Mouse (Mus musculus): ENCODE data around the gene Igdcc4.
"Not testable (repeated sequence)": the region's sequence is repeated elsewhere in the genome, so short reads cannot be mapped to it uniquely, and the experiment has no call there.

Igdcc4 gene

DNA sequence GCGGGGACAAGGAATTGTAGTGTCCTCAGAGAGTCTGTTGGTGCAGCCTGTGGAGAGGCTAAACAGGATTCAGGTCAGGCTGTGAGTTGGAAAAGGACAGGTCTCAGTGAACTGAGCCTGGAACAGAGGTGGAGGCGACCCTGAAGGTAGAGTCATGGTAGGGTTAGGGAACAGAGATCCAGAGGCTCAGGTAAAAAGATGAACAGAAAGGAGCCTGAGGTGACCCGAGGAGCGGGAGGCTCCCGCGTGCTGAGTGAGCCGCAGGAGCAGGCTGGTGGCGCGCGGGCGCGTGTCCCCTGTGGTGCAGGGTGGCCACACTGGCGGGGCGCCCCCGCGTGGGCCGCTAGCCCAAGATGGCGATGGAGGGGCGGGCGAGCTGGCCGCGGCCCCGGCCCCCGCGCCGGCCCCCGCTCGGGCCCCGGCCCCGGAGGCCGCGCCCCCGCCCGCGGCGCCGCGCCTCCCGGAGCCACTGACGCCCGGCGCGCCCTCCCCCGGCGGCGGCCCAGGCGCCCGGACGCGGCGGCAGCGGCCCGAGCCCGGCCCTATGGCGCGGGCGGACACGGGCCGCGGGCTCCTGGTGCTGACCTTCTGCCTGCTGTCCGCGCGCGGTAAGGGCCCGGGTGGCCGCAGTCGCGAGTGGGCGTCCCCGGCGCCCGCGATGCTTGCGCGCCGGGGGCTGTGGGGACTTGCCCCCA lies at the start of gene Igdcc4:
Gene Igdcc4, plus strand, starts transcription at position 496 of the 695 bp plus-strand sequence.
- peak; percentile 22 for DNase-seq

DNA sequence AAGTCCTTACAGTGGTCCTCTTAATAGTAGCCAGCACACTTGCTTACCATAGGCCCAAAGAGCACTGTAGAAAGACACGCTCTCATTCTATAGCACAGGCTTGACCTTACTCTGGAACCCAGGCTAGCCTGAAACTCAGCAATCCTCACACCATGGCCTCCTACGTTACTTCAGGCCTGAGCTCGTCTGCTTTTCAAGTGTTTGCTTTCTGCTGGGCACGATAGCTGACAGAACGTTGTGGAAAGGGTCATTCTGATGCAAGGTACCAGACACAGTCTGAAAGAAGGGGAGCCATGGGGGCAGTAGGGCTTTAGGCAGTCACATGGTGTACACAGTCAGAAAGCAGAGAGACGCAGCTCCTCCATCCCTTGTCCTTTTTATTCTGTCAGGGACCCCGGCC lies 37.0 kb upstream of the Igdcc4 start:
- no peak for DNase-seq

DNA sequence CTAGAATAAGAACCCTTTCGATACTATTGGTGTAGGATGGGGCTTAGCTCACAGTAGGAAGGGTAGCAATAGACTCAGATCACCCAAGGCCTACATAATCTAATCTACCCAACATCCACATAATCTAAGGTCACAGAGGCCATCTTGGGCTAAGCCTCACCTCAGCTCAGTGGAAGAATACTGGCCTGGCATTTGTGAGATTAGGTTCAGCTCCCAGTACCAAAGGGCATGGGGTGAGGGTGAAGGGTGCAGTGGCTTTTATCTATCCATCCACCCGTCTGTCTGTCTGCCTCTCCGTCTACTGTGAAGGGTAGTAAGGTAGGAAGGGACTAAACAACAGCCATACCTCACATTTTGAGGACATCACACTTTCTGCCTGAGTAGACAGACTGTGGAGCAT lies 30.7 kb upstream of the Igdcc4 start:
- no peak for DNase-seq

DNA sequence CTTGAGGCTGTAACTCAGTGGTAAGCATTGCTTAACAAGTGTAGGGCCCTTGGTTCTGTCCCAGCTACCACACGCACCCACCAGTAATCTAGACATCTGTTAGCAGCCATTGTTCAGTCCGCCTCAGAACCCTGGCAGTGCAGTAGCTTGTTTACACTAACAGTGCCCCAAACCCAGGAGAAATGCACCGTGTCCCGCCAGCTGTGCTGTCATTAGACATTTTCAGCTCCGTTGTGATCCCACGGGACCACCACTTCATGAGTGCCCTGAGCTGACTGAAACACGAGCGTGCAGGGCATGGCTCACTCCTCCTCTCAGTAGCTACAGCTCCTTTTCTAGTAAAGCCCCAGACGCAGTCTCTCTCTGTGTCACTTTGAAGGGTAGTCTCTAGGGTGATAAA lies 27.7 kb upstream of the Igdcc4 start:
- no peak for DNase-seq

DNA sequence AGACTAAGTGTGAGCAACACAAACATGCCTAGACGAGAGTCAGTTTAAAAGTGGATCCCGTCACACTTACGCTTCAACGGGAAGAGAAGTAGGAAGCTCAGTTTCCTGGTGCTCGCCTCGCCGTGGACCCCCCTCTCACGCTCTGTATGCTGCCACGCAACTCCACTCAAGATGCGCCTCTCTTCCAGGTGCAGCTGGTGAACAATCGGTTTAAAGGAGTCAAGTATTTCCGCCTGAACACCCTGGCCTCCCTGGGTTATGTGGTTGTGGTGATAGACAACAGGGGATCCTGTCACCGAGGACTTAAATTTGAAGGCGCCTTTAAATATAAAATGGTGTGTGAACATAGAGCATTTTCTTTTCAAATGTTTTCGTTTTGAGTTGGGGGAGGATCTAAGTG lies 27.0 kb upstream of the Igdcc4 start:
- DNase-seq, result no peak

DNA sequence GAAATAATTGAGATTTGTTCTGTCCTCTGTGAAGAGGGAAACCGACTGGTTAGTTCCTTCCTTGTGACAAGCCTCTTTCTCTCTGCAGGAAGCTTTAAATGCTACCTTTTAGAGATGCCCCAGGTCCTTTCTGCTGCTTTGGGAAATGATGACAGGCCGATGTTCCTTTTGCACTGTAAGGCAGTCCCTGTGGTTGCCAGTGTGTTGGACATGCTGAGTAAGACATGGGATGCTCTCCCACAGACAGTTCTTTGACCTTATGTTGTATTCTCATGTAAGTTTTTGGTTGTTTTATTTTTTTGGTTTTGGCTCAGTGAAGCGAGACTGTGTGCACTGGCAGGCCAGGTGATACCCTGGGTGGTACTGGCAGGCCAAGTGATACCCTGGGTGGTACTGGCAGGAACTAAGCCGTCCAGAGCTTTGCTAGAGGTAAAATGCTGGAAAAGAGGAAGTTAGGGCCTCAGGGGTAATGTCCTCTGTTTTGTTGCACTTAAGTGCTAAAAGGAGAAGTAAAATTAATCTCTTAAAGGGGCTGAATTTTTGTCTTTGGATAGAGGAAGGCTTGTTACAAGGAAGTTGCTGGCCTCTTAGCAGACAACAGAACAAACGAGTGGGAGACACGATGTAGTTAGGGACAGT lies 26.3 kb upstream of the Igdcc4 start:
- DNase-seq, result no peak

DNA sequence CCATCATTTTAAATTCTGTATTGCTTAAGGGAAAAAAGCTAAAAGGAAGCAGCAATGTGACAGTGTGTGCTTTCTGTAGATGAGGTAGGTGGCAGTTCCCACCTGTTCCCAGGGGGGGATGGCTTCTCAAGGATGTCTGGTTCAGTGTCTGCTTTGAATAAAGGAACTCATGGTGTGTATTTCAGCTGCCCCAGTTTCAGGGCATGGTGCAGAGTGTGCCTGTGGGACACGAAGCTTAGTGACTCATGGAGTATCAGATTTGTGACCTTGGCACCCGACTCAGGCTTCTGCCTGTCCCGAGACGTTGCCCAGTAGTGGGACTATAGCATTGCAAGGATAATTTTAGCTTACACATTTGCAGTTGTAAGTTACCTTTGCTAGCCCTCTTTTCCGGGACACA lies 23.8 kb upstream of the Igdcc4 start:
- DNase-seq, result no peak

DNA sequence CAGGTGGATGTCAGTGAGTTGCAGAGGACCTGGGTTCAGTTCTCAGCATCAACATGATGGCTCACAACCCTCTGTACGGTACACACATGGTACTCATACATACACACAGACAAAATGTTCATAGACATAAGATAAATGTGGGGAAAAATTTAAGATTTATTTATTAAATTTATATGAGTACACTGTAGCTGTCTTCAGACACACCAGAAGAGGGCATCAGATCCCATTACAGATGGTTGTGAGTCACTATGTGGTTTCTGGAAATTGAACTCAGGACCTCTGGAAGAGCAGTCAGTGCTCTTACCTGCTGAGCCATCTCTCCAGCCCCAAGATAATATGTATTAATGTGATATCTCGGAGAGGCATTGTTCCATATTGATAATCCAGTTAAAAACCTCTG lies 21.1 kb upstream of the Igdcc4 start:
- not testable (repeated sequence) for DNase-seq

DNA sequence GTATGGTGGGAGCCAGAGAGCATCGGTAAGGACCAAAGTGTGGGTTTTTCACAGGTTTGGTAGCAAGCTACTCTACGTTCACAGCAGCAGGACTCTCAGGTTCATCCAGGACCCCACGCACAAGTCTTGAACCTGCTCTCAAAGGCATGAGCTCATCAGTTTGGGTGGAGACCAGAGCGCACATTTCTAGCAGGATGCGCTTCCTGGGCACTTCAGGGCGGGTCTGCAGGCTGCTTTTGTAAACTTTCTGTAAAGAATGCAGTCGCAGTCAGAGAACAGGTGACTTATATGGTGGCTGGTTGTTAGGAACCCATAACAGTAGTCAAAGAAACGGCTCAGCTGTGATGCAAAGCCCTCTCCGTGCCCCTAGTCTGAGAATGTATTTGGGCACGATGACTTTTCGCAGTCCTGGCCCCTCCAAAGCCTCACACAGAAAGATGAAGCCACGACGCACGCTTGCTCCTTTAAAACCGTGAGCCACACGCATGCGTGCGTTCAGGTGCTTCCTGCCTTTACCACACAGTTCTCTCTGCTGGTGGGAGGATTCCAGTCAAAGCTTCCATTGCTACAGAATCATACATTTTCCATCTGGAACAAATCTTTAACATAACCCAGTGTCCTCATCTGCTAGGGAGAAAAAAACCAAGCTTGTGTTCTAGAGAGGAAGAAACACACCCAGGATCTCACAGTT lies 18.1 kb upstream of the Igdcc4 start:
- DNase-seq, result no peak

DNA sequence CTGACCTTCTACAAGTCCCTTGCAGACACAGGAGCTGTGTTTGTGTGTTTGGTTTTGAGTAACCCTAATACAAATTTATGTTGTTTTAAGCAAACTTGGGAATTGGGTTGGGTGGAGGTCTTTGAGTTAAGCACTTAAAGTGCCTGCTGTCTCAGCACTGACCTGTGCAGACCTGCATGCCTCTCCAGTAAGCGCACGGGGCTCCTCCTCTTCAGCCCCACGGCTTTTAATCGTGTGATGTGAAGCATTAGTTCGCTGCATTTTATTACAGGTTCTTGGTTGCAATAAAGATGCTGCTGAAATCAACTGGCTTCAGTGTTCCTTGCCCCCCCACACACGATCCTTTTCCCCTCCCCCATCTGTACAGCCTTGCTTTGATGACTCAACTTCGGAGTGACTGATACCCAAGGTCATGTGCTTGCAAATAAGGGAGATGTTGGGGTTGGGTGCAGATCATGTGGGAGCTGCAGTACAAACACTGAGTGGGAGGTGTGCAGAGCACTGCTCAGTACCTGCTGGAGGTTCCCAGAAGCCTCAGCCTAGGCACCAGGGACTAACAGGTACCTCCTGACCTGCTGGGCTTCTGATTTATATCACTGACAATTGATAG lies 17.0 kb upstream of the Igdcc4 start:
- DNase-seq, result no peak

DNA sequence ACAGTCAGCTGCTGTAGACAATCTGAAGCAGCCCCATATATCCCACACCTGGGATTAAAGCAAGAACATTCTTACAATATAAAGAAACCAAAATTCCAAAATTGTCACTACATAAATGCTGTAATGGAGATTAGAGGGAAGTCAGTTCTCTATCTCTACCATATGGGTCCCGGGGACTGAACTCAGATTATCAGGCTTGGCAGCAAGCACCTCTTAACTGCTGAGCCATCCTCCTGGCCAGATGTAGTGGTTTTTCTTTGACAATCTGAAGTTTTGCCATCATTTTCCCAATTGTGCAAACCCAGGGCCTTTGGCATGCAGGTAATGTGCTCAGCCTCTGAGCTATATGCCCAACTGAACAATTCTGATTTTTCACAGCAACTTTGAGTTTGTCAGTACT lies 16.0 kb upstream of the Igdcc4 start:
- no peak for DNase-seq

DNA sequence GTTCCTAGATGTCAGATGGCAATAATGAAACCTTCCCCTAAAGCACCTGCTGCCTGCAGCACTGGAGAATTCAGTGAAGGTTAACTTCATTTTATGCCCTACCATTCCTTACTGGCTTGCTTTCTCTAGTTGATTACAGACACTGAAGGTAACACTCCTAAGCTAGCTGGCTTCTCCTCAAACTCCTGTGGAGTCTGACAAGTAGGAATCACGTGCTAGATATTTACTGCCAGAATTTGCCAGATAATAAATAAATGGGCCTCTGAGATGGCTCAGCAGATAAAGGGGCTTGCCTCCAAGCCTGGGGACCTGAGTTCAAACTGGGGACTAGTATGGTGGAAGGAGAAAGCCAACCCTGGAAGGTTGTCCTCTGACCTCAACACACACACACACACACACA lies 14.5 kb upstream of the Igdcc4 start:
- DNase-seq, result no peak

DNA sequence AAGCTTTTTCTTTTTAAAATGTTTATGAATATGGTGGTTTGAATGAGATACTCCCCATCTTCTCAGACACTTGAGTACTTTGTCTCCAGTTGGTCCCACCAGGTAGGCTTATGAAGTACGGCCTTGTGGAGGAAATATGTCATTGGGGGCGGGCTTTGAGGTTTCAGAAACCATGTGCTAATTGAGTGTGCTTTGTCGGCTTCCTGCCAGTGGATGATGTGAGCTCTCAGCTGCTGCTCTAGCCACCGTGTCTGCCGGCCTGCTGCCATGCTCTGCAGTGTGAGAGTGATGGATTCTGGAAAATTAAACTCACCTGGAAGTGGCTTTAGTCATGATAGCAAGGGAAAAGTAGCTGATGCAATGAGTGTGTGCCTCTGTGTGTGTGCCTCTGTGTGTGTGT lies 13.8 kb upstream of the Igdcc4 start:
- peak; percentile 12 for DNase-seq

DNA sequence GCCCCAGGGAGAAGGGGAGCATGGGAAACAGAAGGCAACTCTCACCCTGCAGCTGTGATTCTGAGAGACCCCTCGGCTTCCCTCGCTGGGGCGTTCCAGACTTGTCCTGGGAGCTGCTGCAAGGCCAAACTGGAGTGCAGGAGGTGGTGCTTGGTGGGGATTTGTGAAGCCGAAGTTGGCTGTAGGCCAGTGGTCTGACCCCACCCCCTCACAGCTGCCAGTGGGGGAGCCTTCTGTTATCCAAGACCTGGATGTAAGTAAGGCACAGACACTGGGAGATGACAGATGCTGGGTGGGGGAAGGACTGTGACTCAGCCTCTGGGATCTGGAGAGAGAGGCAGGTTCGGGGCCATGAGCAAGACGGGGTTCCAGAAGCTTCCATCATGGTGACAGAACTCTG lies 7.0 kb upstream of the Igdcc4 start:
- peak; percentile 31 for DNase-seq

DNA sequence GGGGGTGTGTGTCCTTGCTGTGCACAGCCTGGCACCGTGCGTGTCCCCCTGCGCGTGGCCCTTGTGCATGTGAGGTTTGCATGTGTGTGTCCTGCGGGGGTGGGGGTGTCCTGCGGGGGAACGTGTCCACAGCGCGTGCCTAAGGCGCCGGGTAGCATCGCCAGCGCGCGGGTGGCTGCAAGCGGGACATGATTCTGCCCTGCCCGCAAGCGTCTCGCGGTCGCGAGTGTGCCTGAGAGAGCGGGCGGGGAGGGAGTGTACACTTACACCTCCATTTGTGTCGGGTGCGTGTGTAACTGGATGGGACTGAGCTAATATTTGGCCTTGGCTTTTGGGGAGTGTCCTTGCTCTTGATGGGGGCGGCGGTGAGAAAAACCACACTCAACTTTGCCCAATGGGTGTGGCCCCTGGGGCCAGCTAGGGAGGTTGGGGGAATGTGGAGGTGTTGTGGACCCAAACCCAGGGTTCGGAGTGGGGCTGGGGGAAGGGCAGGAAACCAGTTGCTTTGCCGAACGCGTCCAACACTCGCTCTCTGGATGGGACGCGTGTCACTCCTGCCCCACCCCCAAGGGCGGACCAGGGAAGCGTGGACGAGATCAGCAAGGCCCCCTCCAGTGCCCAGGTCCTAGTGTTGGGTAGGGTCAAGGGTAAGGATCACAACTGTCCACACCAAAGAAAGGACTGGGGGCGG lies 545 bp downstream of the Igdcc4 start:
- peak; percentile 25 for DNase-seq

DNA sequence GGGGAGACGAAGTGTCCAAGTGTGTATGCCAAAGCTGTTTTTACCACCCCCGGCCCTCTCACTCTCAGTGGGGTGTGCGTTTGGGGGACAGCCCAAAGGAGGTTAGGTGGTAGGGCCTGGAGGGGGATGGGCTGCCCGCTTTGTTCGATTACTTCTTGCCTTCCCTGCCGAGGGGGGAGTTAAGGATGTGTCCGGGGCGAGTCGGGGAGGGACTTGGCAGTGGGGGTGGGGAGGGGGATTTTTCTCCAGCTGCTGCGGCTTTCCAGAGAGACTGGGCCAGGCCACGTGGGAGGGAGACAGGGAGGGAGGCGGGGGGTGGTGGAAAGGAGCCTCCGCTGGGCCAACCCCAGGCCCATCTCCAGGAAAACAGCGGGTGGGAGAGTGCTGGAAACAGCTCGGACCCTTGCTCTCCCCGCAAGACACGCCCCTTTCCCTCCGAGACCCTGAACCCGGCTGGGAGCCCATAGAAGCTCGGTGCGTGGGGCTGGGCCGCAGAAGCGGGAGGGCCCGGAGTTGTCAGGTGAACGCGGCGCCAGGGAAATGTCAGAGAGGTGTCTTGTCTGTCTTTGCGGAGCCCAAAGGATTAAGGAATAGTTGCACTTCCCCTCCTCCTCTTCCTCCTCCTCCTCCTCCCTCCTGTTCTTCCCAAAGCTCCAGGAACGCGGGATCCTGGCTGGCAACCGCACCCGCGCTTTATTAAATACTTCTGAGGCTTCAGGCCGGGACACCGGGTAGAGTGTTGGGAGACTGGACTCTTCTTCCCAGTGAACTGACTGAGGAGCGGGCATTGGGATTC lies 1.3 kb downstream of the Igdcc4 start:
- peak; percentile 28 for DNase-seq

DNA sequence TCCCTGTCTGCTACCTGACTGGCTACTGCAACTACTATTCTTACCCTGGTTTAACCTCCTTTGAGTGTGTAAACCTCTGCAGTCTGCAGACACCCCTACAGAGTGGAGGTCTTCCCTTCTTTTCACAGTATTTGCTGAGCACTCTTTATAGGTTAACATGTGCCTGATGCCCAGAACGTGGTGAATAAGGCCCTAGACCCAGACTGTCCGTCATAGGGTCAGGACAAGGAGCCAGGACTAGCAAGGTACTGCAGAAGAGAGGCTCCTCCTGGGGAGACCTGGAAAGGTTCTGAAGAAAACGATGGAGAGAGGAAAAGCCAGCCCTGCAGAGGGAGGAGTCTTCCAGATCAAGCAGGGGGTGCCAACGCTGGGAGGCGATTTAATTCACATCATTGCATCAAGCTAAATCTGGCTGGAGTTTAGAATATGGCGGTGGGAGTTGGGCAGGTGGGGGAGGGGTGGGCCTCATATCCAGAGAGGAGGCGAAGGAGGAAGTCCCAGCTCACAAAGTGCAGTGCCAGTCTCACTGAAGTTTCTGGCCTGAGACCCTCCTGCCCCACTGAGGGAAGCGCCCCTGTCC lies 2.0 kb downstream of the Igdcc4 start:
- no peak for DNase-seq

DNA sequence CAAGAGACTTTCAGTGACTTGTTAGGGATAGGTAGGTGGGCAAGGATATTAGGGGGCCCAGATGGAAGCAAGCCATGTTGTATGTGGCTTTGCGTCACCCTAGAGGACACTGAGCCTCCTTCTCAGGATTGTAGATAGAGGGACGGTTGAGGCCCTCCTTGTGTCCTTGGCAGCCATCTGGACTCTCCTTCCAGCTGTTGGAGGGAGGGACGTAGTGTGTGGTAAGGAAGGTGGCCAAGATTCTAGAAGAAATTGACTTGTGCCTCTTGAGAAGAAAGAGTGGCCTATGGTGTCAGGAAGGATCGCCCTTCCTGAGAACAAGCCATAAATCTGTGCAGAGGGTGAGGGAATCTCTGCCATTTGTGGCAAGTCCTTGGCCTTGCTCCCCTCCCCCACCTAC lies 5.5 kb downstream of the Igdcc4 start:
- no peak for DNase-seq

DNA sequence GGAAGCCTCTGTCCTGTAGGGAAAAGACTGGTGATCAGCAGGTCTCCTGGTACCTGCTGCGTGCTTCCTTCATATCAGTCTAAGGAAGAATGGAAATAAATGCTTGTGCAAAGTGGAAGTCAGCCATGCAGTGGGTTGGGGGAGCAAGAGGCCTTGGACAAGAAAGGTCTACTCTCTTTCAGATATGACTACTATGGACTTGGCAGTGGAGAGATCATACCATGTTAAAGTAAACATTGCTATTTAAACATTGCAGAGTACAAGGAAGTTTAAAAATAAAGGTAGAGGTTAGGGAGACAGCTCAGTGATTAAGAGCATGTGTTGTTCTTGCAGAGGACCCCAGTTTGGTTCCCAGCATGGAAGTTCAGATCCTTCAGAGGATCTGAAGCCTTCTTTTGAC lies 6.6 kb downstream of the Igdcc4 start:
- no peak for DNase-seq

DNA sequence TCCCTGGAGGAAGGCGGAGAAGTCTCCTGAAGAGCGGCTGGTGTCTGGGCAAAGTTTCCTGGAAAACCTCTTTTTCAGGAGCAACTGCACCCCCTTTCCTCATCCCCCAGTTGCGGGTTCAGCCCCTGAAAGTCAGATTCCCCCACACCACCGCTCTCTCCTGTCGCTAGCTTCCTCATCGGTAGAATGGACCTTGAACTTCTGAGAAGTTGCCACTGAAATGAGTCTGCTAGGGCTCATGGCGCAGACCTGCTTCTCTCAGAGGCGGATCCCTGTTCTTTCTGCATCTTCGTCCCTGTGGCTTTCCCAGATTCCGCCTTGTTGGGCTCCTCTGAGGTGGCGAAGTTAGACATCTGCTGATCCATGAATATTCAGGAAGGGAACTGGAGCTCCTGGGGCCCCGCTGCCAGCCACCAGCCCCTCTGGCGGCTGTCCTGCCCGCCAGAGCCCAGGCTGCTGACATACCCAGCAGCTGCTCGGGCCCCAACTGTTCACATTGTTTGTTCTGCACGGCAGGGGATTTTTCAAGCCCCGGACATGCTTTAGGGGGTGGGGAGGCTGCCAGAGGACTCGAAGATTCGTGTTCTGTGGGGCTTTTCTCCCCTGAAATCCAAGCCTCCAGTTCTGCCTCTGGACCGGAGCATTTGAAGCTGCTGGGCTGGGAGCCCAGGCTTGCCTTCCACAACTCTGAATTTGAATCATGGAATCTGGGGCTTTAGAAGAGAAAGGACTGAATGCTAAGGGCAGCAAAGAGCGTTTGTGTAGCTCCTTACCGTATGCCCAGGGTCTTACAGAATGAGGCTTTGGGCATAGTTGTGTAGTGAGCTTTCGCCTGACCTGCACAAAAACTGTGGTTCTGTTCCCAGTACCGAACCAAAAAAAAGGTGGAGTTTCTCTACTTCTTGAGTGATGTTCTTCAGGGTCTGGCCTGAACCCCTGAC lies 8.1 kb downstream of the Igdcc4 start:
- DNase-seq, result no peak

DNA sequence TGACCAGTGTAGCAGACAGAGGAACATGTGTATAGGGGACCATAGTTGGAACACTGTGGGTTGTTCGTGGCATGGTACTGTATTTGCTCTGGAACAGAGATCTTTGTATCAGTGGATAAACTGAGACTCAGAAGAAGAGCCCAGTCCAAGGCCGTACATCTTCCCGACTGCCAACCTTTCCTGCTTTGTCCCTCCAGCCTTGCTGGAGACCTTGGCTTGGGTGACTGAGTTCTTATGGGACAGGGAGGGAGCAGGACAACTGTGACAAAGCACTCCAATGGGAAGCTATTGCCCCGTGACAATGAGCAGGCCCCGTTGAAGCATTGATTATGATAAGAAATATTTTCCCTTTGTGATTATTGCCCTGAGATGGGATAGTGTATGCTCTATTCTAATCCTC lies 10.4 kb downstream of the Igdcc4 start:
- no peak for DNase-seq
